Mouse (Mus musculus) G1E (cell line): ENCODE results near the gene Fam129a.

Source experiments
- CTCF ChIP-seq: IDR thresholded peaks from 2 replicates; pipeline ENCODE4 v1.5.1; 2012; ENCODE audit warnings: low read depth, low read length, inconsistent platforms, mixed read lengths
- GATA1 ChIP-seq: IDR thresholded peaks from 2 replicates; pipeline ENCODE4 v1.6.1; 2012; ENCODE audit warnings: borderline replicate concordance, low read length, inconsistent platforms, mixed read lengths
- GATA2 ChIP-seq: IDR thresholded peaks from 2 replicates; pipeline ENCODE4 v1.6.1; 2012; ENCODE audit warnings: low read depth, low read length, inconsistent platforms, borderline replicate concordance
- POLR2AphosphoS5 ChIP-seq: IDR thresholded peaks from 2 replicates; pipeline ENCODE4 v1.6.1; 2012; ENCODE audit warnings: low read depth, low read length, inconsistent platforms; ENCODE audit not compliant: insufficient replicate concordance
- TAL1 ChIP-seq: conservative IDR thresholded peaks from 2 replicates; pipeline ENCODE4 v1.6.1; 2012; ENCODE audit warnings: low read depth, low read length, inconsistent platforms, mixed read lengths

- TF ChIP-seq CTCF (no peak), TAL1 (no peak), POLR2AphosphoS5 (no peak), GATA1 (no peak), GATA2 (no peak)
Observed at GRCm38 (mm10) chr1:151597677-151598297, 26.8 kb downstream of the Fam129a start.
